Mouse (Mus musculus): ENCODE measurements around the gene Cnr2. TPM values are rescaled to one million over a fixed set of nuclear protein-coding genes. Genes with fewer than 3 reads are reported as not detected.

Cnr2 gene
- polyA plus RNA-seq, 1 experiment = 0.38 TPM

- Histone ChIP-seq H3K27me3 (ENCODE audit: control insufficient read depth, insufficient read depth, low read length) (no peaks in the 10 kb centered on the region), H3K36me3 (ENCODE audit: control insufficient read depth, insufficient read depth, low read length) (no peaks in the 10 kb centered on the region), H3K4me1 (ENCODE audit: control insufficient read depth, insufficient read depth, low read length) (peaks cover 10% of the 10 kb centered on the region), H3K4me3 (ENCODE audit: control insufficient read depth, low read depth, low read length) (peak within 1 kb of the TSS; percentile 84), H3K27ac (ENCODE audit: control insufficient read depth, insufficient read depth, low read depth, low read length) (peak within 1 kb of the TSS; percentile 59)
- peak; percentile 77 for TF ChIP-seq POLR2A (IDR thresholded peaks at IDR 0.05; ENCODE audit: control insufficient read depth, low read depth, low read length)
- no peak for TF ChIP-seq CTCF (IDR thresholded peaks at IDR 0.05; ENCODE audit: control insufficient read depth, insufficient read depth, insufficient replicate concordance, low read depth, low read length)
These were observed 51.1 kb downstream of the Cnr2 start, which contains the start of gene Hmgcl for GRCm38 (mm10) chr4:135946278-135946658. Gene Hmgcl (plus strand): TSS chr4:135946448.

DNA sequence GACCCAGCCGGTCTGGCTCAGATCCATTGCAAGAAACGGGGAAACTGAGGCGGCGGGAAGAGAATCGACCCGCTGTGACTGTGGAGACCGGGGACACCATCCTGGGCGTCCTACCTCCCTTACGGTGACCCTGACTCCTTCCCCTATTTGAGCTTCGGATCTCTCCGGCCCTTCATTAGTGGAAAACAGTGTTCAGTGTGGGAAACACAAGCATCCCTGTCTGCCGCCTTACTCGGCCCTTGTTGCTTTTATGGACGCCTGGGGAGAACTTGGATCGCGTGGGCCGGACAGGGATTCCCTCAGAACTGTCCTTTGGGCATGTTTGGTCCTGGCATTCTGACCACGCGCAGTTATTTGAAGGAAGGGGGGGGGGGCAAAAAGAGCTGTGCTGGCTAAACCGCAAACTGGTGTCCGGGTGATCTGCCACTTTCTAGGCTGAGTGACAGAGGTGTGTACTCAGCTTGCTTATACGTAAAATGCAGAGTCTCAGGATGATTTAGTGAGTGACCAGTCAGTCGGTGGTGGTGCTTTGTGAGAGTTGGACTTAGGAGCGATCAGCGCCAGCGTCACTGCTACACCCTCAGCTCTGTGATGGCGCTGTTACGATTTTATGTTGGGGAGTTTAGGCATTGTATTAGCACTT is 51.6 kb downstream of the Cnr2 start:
- peak overlapping the region; percentile 84 for H3K4me3 ChIP-seq (ENCODE audit: control insufficient read depth, low read depth, low read length)
- H3K36me3 ChIP-seq (ENCODE audit: control insufficient read depth, insufficient read depth, low read length) = no peaks in the 10 kb centered on the region
- H3K4me1 ChIP-seq (ENCODE audit: control insufficient read depth, insufficient read depth, low read length) = peaks cover 10% of the 10 kb centered on the region
- no peak for TF ChIP-seq POLR2A (IDR thresholded peaks at IDR 0.05; ENCODE audit: control insufficient read depth, low read depth, low read length)
- no peak for TF ChIP-seq CTCF (IDR thresholded peaks at IDR 0.05; ENCODE audit: control insufficient read depth, insufficient read depth, insufficient replicate concordance, low read depth, low read length)
- no peaks in the 10 kb centered on the region for H3K27me3 ChIP-seq (ENCODE audit: control insufficient read depth, insufficient read depth, low read length)
- peak overlapping the region; percentile 59 for H3K27ac ChIP-seq (ENCODE audit: control insufficient read depth, insufficient read depth, low read depth, low read length)

GRCm38 (mm10) chr4:135948142-135948541 is 52.9 kb downstream of the Cnr2 start:
- Histone ChIP-seq H3K27ac (ENCODE audit: control insufficient read depth, insufficient read depth, low read depth, low read length) (no peak overlapping the region), H3K4me1 (ENCODE audit: control insufficient read depth, insufficient read depth, low read length) (peaks cover 11% of the 10 kb centered on the region), H3K4me3 (ENCODE audit: control insufficient read depth, low read depth, low read length) (no peak overlapping the region), H3K27me3 (ENCODE audit: control insufficient read depth, insufficient read depth, low read length) (no peaks in the 10 kb centered on the region), H3K36me3 (ENCODE audit: control insufficient read depth, insufficient read depth, low read length) (no peaks in the 10 kb centered on the region)
- no peak for TF ChIP-seq CTCF (IDR thresholded peaks at IDR 0.05; ENCODE audit: control insufficient read depth, insufficient read depth, insufficient replicate concordance, low read depth, low read length)
- TF ChIP-seq POLR2A (IDR thresholded peaks at IDR 0.05; ENCODE audit: control insufficient read depth, low read depth, low read length) = no peak

GRCm38 (mm10) chr4:135949475-135949874 is 54.3 kb downstream of the Cnr2 start:
- H3K4me3 ChIP-seq (ENCODE audit: control insufficient read depth, low read depth, low read length) = no peak overlapping the region
- no peaks in the 10 kb centered on the region for H3K36me3 ChIP-seq (ENCODE audit: control insufficient read depth, insufficient read depth, low read length)
- TF ChIP-seq POLR2A (IDR thresholded peaks at IDR 0.05; ENCODE audit: control insufficient read depth, low read depth, low read length) (no peak), CTCF (IDR thresholded peaks at IDR 0.05; ENCODE audit: control insufficient read depth, insufficient read depth, insufficient replicate concordance, low read depth, low read length) (no peak)
- H3K27me3 ChIP-seq (ENCODE audit: control insufficient read depth, insufficient read depth, low read length) = no peaks in the 10 kb centered on the region
- no peak overlapping the region for H3K27ac ChIP-seq (ENCODE audit: control insufficient read depth, insufficient read depth, low read depth, low read length)
- peaks cover 11% of the 10 kb centered on the region for H3K4me1 ChIP-seq (ENCODE audit: control insufficient read depth, insufficient read depth, low read length)

GRCm38 (mm10) chr4:135949911-135950310 is 54.7 kb downstream of the Cnr2 start:
- no peaks in the 10 kb centered on the region for H3K36me3 ChIP-seq (ENCODE audit: control insufficient read depth, insufficient read depth, low read length)
- H3K4me3 ChIP-seq (ENCODE audit: control insufficient read depth, low read depth, low read length) = no peak overlapping the region
- TF ChIP-seq POLR2A (IDR thresholded peaks at IDR 0.05; ENCODE audit: control insufficient read depth, low read depth, low read length) (no peak), CTCF (IDR thresholded peaks at IDR 0.05; ENCODE audit: control insufficient read depth, insufficient read depth, insufficient replicate concordance, low read depth, low read length) (no peak)
- H3K27ac ChIP-seq (ENCODE audit: control insufficient read depth, insufficient read depth, low read depth, low read length) = no peak overlapping the region
- H3K4me1 ChIP-seq (ENCODE audit: control insufficient read depth, insufficient read depth, low read length) = peaks cover 11% of the 10 kb centered on the region
- no peaks in the 10 kb centered on the region for H3K27me3 ChIP-seq (ENCODE audit: control insufficient read depth, insufficient read depth, low read length)

GRCm38 (mm10) chr4:135950365-135950764 is 55.2 kb downstream of the Cnr2 start:
- Histone ChIP-seq H3K27ac (ENCODE audit: control insufficient read depth, insufficient read depth, low read depth, low read length) (no peak overlapping the region), H3K27me3 (ENCODE audit: control insufficient read depth, insufficient read depth, low read length) (no peaks in the 10 kb centered on the region), H3K4me3 (ENCODE audit: control insufficient read depth, low read depth, low read length) (no peak overlapping the region), H3K4me1 (ENCODE audit: control insufficient read depth, insufficient read depth, low read length) (peaks cover 11% of the 10 kb centered on the region), H3K36me3 (ENCODE audit: control insufficient read depth, insufficient read depth, low read length) (no peaks in the 10 kb centered on the region)
- TF ChIP-seq CTCF (IDR thresholded peaks at IDR 0.05; ENCODE audit: control insufficient read depth, insufficient read depth, insufficient replicate concordance, low read depth, low read length) (no peak), POLR2A (IDR thresholded peaks at IDR 0.05; ENCODE audit: control insufficient read depth, low read depth, low read length) (no peak)

GRCm38 (mm10) chr4:135951505-135951904 is 56.3 kb downstream of the Cnr2 start:
- H3K36me3 ChIP-seq (ENCODE audit: control insufficient read depth, insufficient read depth, low read length) = no peaks in the 10 kb centered on the region
- H3K4me3 ChIP-seq (ENCODE audit: control insufficient read depth, low read depth, low read length) = no peak overlapping the region
- TF ChIP-seq POLR2A (IDR thresholded peaks at IDR 0.05; ENCODE audit: control insufficient read depth, low read depth, low read length) = no peak
- TF ChIP-seq CTCF (IDR thresholded peaks at IDR 0.05; ENCODE audit: control insufficient read depth, insufficient read depth, insufficient replicate concordance, low read depth, low read length) = peak; percentile 54; the same call in 1 of the 2 replicates
- peaks cover 6% of the 10 kb centered on the region for H3K4me1 ChIP-seq (ENCODE audit: control insufficient read depth, insufficient read depth, low read length)
- H3K27ac ChIP-seq (ENCODE audit: control insufficient read depth, insufficient read depth, low read depth, low read length) = no peak overlapping the region
- no peaks in the 10 kb centered on the region for H3K27me3 ChIP-seq (ENCODE audit: control insufficient read depth, insufficient read depth, low read length)
